Mouse (Mus musculus) frontal cortex, adult (tissue): Measurements from ENCODE around the gene Fnip1.
A peak's percentile ranks its signal among the peaks of the same experiment; 100 is the strongest.
"Not testable (repeated sequence)": the region's sequence is repeated elsewhere in the genome, so short reads cannot be mapped to it uniquely, and the experiment has no call there.

Source experiments
- ATAC-seq: cut with Nextera tagmentation; 2 replicates; pipeline ENCODE4 v1.9.2; 2017; ENCODE audit warnings: mild to moderate bottlenecking, moderate library complexity, mixed read lengths; ENCODE audit not compliant: low TSS enrichment

Fnip1 gene

DNA sequence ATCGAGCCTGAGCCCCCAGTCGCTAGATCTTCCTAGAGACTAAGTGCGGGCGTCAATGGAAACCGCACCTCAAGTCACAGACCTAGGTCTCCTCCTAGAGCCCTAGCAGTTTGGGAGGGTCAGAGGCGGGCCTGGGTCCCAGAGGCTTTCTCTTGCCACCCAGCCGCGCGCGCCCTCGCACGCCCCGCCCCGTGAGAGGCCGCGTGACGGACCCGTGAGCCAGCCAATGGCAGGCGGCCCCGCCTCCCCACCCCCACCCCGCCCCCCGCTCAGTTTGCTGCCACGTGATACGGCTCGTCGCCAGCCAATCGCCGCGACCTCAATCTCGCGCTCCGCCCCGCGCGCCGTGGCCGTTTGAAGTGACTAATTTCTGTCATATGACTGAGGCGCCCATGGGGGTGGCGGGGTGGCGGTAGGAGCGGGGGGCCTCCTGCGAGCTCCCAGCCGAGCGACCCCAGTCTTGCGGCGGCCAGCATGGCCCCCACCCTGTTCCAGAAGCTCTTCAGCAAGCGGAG is at the start of gene Fnip1:
TSS of gene Fnip1 (plus strand) at position 377 of the 515 bp plus-strand sequence.
- ATAC-seq, result peak; percentile 75

DNA sequence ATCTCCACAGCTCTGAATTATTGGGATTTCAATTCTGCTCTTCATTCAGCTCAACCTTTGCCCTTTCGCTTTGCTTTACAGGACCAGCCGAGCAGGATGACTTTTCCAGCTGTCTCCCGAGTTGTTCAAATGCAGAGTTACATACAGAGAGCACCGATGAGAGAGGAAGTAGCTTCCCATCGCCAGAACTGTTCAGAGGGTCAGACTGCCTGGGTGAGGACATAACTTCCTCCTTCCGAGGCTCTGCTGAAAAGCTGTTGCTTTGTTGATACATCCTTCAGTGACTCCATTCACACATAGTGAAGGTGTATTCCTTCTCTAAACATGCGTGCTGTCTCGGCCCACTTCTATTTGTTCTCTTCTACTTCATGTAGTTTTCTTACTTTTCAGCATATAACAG is 47.6 kb upstream of the Fnip1 start:
- ATAC-seq, result no peak

DNA sequence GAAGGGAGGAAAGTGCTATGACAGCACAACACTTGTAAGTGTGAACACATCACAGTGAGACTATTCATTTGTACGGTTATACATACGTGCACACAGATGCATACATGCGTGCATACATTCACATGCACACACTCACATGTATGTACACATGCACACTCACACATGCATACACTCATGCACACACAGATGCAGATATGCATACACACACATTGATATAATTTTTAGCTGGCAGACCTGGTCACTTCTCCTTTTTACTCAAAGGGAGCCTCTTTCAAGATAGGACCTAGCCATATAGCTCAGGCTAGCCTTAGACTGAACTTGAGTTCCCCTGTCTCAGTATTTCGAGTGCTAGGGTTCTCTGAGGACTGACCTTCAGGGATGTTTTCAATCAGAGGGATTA is 46.7 kb upstream of the Fnip1 start:
- no peak for ATAC-seq

DNA sequence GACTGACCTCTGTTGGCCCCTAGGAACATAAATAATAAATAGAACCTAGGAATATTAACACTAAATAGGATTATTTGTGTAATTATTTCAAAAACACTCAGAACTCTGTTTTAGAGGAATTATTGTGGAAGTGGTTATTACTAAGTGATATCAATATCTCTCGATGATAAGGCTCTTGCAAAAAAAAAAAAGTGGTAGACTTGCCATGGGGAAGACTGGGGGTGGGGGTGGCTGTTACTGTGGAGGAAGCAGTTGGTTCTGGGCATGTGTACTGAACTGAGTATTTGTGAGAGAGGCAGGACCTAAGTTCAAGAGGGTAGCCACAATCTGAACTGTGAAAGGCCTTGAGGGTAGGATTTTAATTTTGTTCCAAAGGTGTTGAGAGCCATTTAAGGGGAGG is 41.3 kb upstream of the Fnip1 start:
- ATAC-seq, result no peak

DNA sequence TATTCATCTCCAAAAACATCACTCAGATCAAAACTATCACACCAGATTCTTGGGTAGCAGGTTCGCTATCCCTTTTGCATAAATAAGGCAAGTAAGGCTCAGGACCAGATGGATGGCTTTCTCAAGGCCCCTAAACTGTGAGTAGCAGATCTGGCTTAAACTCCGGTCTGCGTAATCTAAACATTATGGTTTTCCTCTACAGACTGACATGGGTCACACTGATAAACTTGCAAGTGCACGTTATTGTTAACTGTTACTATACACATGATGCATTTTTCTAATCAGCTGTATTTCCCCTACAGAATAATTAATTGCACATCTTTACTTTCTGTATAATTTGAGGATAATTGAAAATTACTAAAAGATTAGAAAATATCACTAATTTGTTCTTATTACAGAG is 39.9 kb upstream of the Fnip1 start:
- ATAC-seq, result no peak

DNA sequence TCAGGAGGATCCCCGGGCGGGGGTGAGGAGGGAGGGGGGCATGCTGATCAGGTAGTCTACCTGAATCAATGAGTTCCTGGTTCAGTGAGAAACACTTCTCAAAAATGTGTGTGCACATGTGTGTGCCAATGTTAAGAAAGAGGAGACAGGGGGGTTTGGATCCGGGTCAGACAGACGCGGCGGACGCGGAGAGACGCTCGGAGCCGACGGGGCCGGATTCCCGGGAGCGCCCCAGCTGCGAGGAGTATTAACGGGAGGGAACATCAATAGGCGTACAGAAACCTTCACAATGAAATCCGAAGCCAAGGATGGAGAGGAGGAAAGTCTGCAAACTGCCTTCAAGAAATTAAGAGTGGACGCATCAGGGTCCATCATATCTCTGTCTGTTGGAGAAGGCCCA is 37.2 kb upstream of the Fnip1 start:
- ATAC-seq, result peak; percentile 65; the same call in 1 of the 2 replicates

DNA sequence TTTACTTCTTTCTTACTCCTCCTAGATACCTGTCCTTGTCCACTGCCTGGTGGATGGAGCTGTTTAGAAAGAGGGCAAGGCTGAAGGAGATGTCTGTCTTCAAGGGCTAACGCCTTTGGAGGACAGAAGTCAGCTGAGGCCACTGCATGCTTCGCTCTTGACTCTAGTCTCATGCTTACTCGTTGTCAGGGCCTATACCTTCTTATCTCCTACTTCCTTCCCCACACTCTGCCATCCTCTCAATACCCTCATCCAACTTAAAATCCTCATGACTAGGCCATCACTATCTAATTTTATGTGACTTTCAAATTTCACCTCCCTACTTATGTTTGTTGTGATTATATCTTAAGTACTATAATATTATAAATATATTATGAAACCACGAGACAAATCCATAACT is 33.1 kb upstream of the Fnip1 start:
- ATAC-seq, result no peak

DNA sequence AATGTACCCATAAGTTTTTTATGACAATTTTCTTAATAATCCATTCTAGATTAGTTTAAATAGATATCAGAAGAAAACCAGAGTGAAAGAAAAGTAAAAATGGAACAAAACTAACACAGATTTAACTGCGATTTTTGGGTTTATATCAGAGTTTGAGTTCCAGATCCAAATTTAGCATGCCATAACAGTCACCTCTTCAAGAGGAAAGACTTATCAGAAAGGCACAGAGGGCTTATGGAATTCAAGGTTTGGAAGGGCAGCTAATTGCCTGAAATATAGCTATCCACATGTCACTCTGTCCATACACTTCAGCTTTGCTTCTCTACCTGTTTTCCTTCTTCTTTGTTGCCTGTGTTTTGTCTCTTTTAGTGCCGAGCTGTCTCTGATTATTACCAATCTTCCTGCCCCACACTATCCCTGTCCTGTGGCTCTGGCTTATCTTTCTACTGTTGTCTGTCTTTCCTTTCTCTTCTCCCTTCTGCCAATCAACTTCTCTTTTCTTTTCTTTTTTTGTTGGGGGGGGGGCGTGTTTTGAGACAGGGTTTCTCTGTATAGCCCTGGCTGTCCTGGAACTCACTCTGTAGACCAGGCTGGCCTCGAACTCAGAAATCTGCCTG is 31.0 kb upstream of the Fnip1 start:
- ATAC-seq, result no peak

DNA sequence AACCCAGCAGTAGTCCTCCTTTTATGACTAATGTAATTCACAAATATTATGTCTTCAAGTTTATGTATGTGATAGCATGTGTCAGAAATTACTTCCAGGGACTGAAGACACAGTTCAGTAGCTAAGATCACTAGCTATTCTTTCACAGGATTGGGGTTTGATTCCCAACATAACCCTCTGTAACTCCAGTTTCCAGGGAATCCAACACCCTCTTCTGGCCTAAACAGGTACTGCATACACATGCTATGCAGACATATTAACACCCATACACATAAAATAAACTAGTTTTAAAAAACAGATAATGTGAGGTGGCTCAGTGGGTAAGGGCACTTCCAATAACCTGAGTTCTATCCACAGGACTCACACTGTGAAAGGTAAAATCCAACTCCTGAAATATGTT is 27.4 kb upstream of the Fnip1 start:
- no peak for ATAC-seq

DNA sequence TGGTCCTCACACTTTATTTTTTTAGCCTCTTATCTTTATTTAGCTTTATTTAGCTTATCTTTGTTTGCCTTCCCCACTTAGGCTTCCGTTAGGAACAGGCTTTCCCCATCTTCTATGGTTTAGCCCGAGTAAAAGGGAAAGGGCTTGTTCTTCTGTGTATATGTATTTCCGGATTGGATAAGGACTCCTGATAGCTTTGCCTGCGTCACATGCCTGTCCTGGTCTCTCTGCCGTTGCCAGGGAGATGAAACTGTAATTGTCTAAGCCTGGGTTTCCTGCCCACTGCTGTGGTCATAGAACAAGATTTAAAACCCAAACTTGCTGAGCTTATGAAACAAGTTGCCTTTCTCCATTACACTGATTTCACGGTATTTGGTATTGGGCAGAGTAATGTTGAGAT is 25.0 kb upstream of the Fnip1 start:
- ATAC-seq, result peak; percentile 77

DNA sequence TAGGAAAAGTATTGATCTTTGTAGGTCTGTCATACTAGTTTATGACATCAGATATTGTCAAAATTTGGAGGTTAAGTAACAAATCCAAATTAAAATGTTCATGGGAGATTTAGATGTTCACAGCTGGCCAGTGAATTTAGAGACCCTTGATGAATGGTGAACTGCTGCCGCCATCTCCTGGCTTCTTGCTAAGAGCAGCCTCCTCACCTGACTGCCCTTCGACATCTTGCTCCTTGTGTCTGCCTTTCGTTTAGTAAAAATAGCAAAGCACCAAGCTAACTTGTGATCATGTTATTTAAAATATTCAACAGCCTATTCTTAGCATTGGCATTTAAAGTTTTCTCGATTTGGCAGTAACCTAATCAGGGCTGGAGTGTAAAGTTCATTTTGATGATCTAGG is 15.0 kb upstream of the Fnip1 start:
- no peak for ATAC-seq

DNA sequence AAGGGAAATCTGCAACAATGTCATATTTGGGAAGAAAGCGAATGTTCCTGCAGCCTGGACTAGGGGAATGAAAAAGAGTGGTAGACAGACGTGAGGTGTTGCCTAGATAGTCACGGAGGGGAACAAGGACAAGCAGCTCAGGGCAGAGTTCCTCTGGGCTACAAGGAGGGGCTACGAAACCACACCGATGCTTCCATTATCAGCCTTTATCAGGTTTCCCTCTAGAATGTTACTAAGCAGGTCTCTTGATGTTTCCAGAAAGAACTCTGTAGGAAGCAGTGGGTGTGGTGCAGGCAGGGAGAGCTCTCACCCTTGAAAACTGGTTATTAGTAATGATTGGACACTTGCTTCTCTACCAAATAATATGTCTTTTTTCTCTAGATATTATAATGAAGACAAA is 11.7 kb upstream of the Fnip1 start:
- no peak for ATAC-seq

DNA sequence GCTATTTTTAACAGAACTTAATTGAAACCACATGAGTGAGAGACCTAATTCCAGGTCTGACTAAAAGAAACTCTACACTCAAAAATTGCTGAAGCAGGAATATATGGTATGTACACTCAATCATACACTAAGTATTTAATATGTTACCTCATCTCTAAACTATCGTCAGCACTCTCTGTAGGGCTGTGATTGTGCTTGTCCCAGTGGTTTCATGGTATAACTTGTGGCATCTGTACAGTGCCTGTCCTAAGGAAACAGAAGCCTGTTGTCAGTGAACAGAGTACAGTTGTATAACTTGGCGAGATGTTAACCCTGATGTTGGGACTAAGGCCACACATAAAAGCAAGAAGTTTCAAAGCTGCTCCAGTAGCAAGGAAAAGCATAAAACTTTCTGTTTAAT is 10.9 kb upstream of the Fnip1 start:
- no peak for ATAC-seq

DNA sequence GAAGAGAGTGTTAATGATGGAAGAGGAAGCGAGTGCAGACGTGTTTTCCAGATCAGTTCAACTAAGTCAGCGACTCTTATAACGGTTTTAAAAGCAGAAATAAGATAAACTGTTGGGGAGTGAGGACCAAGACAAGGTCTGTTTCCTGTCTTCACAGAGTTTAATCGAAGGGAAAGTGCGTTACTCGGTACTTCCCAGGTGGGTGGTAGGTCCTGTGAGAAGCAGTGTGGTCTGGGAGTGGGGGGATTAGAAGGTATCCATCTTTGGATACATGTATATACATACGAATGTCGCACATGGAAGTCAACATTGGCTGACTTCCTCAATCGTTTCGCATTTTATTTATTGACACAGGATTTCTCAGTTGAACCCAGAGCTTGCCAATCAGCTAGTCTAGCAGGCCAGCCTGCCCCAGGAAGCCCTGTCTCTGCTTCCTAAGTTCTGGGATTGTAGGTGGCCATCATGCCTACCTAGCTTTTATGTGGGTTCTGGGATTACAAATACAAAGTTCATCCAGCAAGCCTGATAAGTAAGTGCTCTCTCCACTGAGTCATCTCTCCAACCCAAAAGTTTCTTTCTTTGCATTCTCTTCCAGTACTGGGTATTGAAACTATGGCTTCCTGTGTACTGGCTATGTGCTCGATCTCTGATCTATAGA is 10.2 kb upstream of the Fnip1 start:
- no peak for ATAC-seq

DNA sequence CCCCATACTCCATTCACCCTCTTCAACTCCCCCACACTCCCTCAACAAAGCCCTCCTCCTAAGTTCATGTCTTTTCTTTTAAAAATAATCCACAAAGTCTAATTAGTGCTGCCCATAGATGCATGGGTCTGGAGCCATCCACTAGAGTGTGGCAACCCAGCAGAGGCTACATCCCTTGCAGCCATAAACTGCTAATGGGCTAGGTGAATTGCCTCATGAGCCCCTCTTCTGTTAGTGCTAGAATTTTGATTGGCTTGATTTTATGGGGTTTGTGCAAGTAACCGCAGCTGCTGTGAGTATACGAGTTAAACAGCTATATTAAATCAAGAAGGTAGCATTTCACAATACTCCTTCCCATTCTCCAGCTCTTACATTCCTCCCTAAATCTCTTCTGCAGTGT is 8.8 kb upstream of the Fnip1 start:
- ATAC-seq, result no peak

DNA sequence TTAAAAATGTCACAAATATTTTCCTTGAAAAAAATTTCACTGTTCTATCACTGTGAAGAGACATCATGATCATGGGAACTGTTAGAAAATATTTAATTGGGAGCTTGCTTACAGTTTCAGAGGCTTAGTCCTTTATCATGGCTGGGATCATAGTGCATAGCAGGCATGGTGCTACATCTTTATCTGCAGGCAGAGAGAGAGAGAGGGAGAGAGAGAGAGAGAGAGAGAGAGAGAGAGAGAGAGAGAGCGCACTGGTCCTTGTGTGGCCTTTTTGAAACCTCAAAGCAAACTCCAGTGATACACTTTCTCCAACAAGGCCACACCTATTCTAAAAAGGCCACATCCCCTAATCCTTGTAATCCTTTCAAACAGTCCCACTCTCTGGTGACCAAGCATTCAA is 2.2 kb upstream of the Fnip1 start:
- no peak for ATAC-seq

DNA sequence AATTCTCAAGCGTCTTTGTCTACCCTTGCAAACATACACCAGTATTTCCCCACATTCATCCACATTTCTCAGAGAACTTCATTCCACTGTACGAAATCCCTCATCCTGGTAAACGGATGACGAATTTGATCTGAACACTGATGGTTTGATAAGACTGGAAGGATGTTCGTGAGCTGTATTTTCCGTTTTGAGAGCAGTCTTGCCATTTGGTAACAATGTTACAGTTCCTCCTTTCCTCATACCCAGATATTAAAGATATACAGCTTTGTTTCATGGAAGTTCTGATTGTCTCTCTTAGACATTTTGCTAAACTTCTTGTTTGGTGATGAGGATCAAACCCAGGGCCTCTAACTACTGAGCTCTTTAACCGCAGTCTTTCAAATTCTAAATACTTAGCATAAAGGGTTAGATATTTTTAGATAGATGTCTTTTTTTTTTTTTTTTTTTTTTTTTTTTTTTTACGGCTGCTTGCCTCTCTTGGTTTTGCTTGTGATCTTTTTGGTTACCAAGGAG is 633 bp upstream of the Fnip1 start:
- ATAC-seq, result no peak

DNA sequence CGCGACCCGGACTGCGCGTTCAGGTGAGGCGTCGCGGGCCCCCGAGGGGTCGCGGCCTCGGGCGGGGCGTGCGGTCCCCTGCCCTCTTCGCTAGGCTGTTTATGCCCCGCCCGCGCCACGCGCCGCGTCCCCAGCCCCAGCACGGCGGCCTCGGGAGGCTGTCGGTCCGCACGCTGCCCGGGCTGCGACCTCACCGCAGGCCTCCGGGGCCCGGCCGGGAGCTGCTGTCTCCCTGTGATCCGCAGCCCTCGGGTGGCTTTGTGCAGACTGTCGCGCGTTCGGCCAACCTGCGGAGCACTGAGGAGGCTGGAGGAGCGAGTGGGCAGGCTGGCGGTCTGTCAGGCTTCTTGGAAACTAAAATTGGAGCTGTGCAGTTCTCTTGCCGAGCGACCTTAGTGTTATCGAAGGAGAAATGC is 375 bp downstream of the Fnip1 start:
- peak; percentile 55 for ATAC-seq

DNA sequence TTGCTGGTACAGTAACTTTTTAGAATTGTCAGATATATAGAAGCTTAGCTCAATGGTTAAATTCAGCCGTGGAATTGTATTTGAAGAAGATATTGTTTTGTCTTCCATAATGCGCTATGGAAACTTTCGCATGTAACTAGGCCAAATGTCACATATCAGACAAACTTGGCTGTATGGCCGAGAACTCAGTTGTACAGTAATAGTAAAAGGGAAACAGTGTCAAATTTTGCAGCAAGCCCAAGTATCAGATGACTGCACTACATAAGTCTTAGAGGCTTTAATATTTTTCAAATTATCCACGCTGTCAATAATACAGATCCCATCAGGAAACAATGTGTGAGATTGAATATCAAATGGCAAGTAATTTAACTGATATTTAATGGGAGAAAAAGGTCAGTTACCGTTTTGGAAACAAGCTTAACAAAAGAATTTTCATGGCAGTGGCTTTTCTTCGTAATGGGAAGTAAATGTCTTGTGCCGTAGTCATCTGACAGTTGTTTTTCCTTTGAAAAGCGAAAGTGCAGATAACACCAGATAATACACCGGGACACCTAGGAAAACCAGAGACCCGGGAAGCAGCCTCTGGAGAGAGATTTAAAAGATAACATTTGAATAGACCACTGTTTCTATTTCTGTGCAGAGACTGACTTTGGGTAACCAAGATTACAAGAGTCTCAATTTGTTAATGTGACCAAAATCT is 1.1 kb downstream of the Fnip1 start:
- no peak for ATAC-seq

DNA sequence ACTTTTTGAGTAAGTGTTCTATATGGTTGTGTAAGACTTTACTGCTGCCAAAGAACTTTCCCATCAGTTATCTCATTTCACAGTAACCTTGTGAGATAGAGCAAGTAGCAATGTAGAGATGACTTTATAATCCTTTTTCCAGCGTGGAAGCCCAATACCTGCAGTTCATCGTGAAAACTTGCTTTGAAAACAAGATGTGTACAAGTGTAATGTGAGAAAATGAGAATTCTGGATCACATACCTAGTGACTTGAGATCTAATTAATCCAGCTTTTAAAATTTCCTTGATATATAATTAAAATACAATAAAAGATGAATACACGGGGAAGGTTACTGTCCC is 1.7 kb downstream of the Fnip1 start:
- no peak for ATAC-seq

DNA sequence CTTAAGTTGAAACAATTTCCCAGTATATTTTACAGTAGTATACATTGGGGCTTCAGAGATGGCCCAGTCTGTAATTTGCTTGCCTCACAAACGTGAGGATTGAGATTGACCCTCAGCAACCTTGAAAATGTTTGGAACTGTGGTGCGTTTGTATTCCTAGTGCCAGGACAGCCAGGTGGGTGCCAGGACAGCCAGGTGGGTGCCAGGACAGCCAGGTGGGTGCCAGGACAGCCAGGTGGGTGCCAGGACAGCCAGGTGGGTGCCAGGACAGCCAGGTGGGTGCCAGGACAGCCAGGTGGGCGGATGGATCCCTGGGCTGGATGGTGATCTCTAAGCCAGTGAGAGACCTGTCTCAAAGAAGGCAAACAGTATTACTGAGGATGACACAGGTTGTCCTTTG is 12.8 kb downstream of the Fnip1 start:
- not testable (repeated sequence) for ATAC-seq

DNA sequence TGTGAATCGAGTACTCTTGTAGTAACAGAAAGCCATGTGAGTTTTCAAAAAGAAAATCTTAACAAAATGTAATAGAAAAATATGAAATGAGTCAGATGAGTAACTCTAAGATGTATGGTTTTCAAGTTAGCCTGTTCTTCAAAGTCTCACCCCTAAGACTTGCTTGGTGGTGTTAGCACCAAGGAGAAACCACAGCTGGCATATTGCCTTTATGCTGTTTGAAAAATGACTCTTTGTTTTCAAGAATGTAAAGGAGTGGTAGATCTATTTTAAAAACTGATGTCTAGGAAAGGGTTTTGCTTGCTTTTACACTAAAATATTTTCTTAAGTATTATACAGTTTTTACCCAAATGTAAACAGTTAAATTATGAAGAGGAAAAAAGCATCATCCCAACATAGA is 16.5 kb downstream of the Fnip1 start:
- ATAC-seq, result no peak

DNA sequence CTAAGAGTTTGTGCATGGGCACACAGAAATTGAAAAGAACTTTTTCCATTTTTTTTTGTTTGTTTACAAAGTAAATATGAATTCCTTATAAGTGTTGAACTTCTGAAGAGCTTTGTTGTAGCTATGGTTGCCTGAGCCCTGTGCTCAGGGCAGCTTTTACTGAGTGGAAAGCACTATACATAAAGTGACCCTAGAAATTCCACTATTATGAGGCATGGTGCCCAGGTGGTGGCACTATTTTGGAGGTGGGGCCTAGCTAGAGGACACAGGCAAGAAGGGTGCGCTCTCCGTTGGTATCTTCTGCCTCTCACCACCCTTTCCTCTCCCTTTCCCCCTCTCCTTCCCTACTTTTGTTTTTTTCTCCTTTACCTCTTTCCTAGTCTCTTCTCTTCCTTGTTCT is 18.9 kb downstream of the Fnip1 start:
- ATAC-seq, result no peak
